Comparison of ENCODE assay signal across 13 mouse cellular contexts in the genomic region with DNA sequence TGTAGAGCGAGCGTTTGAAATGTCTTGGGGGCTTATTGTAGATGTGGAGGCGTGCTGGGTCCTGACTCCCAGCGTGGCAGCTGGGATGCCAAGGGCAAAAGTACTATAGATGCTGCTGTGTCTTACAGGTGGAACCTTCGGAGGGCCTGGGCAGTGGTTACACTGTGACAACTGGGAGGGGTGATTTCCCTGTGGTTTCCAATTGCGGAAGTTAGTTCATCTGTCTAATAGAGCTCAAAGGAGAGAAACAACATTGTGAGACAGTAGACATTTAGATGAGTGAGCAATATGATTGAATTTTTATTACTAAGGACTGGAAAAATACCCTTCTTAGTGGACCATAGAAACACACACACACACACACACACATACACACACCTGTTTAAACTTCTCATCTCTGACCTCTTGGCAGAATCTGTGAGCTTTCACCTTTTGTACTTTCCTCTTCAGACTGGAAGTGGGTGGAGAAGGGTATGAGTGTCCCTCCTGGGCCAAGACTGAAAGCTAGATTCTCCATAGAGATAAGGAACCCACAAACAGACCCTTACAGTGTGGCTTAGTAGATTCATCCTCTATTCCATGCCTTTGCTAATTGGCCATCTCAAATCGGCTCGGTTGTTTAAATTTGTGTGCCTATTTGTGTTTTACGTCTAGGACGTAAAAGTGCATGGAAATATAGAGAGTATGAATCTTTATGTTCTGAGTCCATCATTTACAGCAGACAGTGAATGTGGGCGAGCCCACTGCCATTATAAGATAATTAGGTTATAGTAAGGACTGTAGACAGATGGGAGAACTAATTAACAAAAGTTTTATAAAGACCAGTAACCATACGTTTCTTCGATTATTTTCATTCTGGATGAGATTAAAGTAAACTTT.
DNase-seq lines count a peak whose midpoint lies in the region; TF ChIP-seq lines count a peak whose summit lies in the region.
"Had no signal": no experiment of that assay in that cellular context is flagged by ENCODE, and none has a peak within 500 bp of the region (broad histone marks: within the 10 kb centered on the region; RNA-seq: fewer than 3 reads in every experiment).

No protein-coding gene starts in this region.

- H3K4me1 ChIP-seq in embryonic fibroblast, embryonic 13.5 days (ENCODE audit: control insufficient read depth, insufficient read depth, low read length): peaks cover 16% of the 10 kb centered on the region

- peak; percentile 32 for DNase-seq in lung, postnatal 36 days
- DNase-seq in lung, postnatal 25 days (ENCODE audit: low spot score): no peak
- DNase-seq in CD4-positive, CD25-positive, alpha-beta regulatory T cell, adult 2 months (ENCODE audit: low read depth, low spot score): peak; percentile 57
- DNase-seq in natural killer cell, adult 2 months (ENCODE audit: low spot score in 2 of 2): peak; percentile 26 to 52
- DNase-seq in left cerebral cortex, postnatal 36 days (ENCODE audit: low spot score in 2 of 2): no peak
- no peak for DNase-seq in adrenal gland, postnatal 10 days
- DNase-seq in heart, adult 8-10 months (ENCODE audit: low spot score): no peak
- DNase-seq: cerebellum, adult 2 months; gastrocnemius, postnatal 36 days; right cerebral cortex, postnatal 4 days had no signal

- no peak for TF ChIP-seq CTCF in embryonic fibroblast, embryonic 13.5 days (IDR thresholded peaks at IDR 0.05; ENCODE audit: borderline replicate concordance, insufficient read depth, low read length)

- intact Hi-C loops in left cerebral cortex, postnatal 36 days (cut with DNase I): no loop called here

- TF ChIP-seq POLR2A in embryonic fibroblast, embryonic 13.5 days (IDR thresholded peaks at IDR 0.05; ENCODE audit: low read depth, low read length): no peak

- H3K4me3 ChIP-seq in embryonic fibroblast, embryonic 13.5 days (ENCODE audit: insufficient read depth, low read length): no peak overlapping the region
- H3K4me3 ChIP-seq: heart, embryonic 15.5 days; hindbrain, embryonic 12.5 days had no signal

- peak overlapping the region; percentile 25 for H3K27ac ChIP-seq in embryonic fibroblast, embryonic 13.5 days (ENCODE audit: insufficient read depth, low read length)
- H3K27ac ChIP-seq: hindbrain, embryonic 12.5 days had no signal

Comparison
In these comparisons a context has a peak if more than half of its experiments do, and no peak if none do; other contexts are left out.
1. DNase-seq: peak in lung, postnatal 36 days (single experiment), CD4-positive, CD25-positive, alpha-beta regulatory T cell, adult 2 months (single experiment) and natural killer cell, adult 2 months (2 of 2); none in lung, postnatal 25 days (single experiment), left cerebral cortex, postnatal 36 days (0 of 2), adrenal gland, postnatal 10 days (single experiment) and heart, adult 8-10 months (single experiment).